Mouse (Mus musculus): ENCODE results near the gene Bex4.

The Bex4 gene

GRCm38 (mm10) chrX:136183107-136183506 lies 44.3 kb downstream of the Bex4 start:
- no peak for DNase-seq (ENCODE audit: low spot score in 2 of 2)

All from natural killer cell, adult 2 months (primary cell).